Mouse (Mus musculus) midbrain, embryonic 15.5 days (tissue): Measurements from ENCODE around the gene Ifna16. TPM values are rescaled to one million over a fixed set of nuclear protein-coding genes. Genes with fewer than 3 reads are reported as not detected.

Experiments used
- ATAC-seq: fragments of 200-750 bp; cut with Nextera tagmentation; replicated peaks from 2 replicates; pipeline ENCODE4 v1.8.0; 2017; ENCODE audit warnings: moderate TSS enrichment
- H3K27ac ChIP-seq: fragments of 300-500 bp; sonication (generic); 2 replicates; pipeline ENCODE4 v1.5.1; 2015; ENCODE audit warnings: mild to moderate bottlenecking, inconsistent platforms
- H3K27me3 ChIP-seq: fragments of 300-500 bp; sonication (generic); replicated peaks from 2 replicates; pipeline ENCODE4 v1.6.1; 2015; ENCODE audit warnings: inconsistent platforms
- H3K36me3 ChIP-seq: fragments of 300-500 bp; sonication (generic); replicated peaks from 2 replicates; pipeline ENCODE4 v1.6.1; 2015; ENCODE audit warnings: inconsistent platforms
- H3K4me1 ChIP-seq: fragments of 300-500 bp; sonication (generic); 2 replicates; pipeline ENCODE4 v1.6.1; 2015; ENCODE audit warnings: inconsistent platforms
- H3K4me2 ChIP-seq: fragments of 300-500 bp; sonication (generic); 2 replicates; pipeline ENCODE4 v1.6.1; 2015; ENCODE audit warnings: inconsistent platforms, mild to moderate bottlenecking, moderate library complexity
- H3K4me3 ChIP-seq: fragments of 300-500 bp; sonication (generic); 2 replicates; pipeline ENCODE4 v1.5.1; 2015; ENCODE audit warnings: mild to moderate bottlenecking, inconsistent platforms
- H3K9ac ChIP-seq: fragments of 300-500 bp; sonication (generic); 2 replicates; pipeline ENCODE4 v1.6.1; 2015; ENCODE audit warnings: mild to moderate bottlenecking, inconsistent platforms
- H3K9me3 ChIP-seq: fragments of 300-500 bp; sonication (generic); 2 replicates; pipeline ENCODE4 v1.6.1; 2016; ENCODE audit warnings: inconsistent platforms
- WGBS: fragments of 180-500 bp; shearing (Covaris S2); methylation state at CpG from one replicate; pipeline ENCODE4 v1.1.7; 2015; ENCODE audit warnings: mixed read lengths; 5-methylcytosine and 5-hydroxymethylcytosine counted together
- polyA plus RNA-seq: library from polyadenylated mRNA; unstranded; fragments of >200 nt; fragmentation: Nextera tagmentation; extraction: Ambion mirVana; gene quantifications from 2 replicates; pipeline ENCODE4 v1.2.1, GENCODE M21; 2015

Gene Ifna16
- polyA plus RNA-seq, 1 experiment from 2014 or later = not detected

DNA sequence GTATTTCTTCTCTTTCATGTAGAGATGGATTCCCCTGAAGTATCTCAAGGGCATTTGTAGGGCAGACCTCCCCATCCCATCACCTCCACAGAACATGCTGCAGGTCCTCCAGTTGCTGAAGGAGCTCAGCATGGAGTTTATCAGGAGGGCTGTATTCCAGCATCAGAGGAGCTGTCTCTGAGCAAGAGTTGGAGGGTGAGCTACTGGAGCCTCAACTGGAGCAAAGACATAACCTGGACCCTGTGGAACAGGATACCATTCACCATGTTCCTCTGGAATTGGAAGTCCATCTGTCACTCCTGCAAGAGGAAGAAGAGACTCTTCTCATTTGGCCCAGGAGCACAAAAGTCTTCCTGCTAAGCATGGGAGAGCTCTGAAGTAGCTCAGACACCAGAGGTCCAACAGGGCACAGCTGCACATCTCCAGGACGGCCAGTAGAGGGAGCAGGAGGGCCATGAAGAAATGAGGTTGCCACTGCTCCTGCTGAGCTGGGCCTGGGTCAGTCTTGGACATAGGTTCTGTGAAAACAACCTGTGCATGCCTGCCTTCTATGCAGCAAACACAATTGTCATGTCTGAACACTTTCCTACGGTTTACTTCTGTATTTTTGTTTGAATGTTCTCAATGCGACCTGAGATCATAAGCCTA is 19.6 kb upstream of the Ifna16 start:
- no peak overlapping the region for H3K27ac ChIP-seq
- H3K27me3 ChIP-seq = no peaks in the 10 kb centered on the region
- H3K36me3 ChIP-seq = no peaks in the 10 kb centered on the region
- no peak overlapping the region for H3K4me3 ChIP-seq
- 23% methylated on average over 3 of the region's 3 CpGs for WGBS
- H3K9ac ChIP-seq = no peak overlapping the region
- H3K4me1 ChIP-seq = no peaks in the 10 kb centered on the region
- no peaks in the 10 kb centered on the region for H3K9me3 ChIP-seq
- ATAC-seq = peak; percentile 82
- H3K4me2 ChIP-seq = no peak overlapping the region

DNA sequence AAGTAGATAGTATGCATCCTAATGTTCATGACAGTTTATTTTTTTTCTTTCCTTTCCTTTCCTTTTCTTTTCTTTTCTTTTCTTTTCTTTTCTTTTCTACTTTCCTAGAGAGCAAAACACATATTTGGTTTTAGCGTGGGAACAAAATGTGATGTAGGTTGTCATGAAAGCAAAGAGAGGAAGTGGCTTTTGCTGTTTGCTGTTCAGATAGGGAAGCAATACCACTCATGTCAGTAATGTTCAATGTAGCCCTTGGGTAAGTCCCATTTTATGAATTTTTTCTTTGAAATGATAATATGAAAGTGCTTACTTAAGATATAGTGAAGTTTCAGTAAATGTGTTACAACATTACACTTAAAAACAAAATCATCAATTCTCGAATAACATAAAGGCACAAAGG is 16.7 kb upstream of the Ifna16 start:
- Histone ChIP-seq H3K4me3 (no peak overlapping the region), H3K9ac (no peak overlapping the region), H3K36me3 (no peaks in the 10 kb centered on the region), H3K27me3 (no peaks in the 10 kb centered on the region), H3K9me3 (no peaks in the 10 kb centered on the region), H3K27ac (no peak overlapping the region), H3K4me2 (no peak overlapping the region), H3K4me1 (no peaks in the 10 kb centered on the region)
- WGBS = 89% methylated on average over 2 of the region's 2 CpGs
- no peak for ATAC-seq

DNA sequence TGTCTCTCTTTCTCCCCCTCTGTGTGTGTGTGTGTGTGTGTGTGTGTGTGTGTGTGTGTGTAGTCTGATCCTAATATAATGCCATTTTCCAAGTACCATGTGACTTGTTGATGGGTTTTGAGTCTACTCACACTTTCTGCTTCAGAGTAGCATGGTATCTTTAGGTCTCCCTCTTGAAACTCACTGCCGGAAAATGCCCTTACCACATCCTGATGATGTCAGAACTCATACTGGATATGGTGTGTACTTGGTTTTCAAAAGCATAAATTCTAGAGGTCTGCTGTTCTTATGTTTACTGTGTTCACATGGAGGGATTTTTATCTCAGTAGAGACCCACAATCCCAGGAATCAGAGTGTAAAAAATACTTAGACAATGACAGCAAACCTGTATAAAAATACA is 15.8 kb upstream of the Ifna16 start:
- H3K4me1 ChIP-seq = no peaks in the 10 kb centered on the region
- H3K27me3 ChIP-seq = no peaks in the 10 kb centered on the region
- H3K9me3 ChIP-seq = no peaks in the 10 kb centered on the region
- no peak overlapping the region for H3K9ac ChIP-seq
- no peak overlapping the region for H3K4me2 ChIP-seq
- no peak overlapping the region for H3K27ac ChIP-seq
- H3K4me3 ChIP-seq = no peak overlapping the region
- WGBS = 93% methylated on average over 1 of the region's 1 CpGs
- ATAC-seq = no peak
- H3K36me3 ChIP-seq = no peaks in the 10 kb centered on the region

DNA sequence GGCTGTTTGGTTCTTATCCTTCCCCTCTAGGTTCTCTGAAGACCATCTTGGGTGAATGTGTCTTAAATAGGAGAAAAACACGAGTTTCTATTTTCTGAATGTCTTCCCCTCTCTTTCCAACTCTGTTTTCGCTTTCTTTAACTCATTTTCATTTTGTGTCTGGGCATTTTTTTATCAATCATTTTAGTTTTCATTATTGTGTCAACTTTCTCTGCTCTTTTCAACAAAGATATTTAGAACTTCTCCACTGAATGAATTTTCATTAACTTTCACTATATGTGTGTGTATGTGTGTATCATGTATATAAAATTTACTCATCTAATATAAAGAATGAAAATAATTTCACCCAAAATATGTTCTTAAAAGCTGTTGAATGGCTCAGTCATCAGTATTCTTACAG is 14.5 kb upstream of the Ifna16 start, which contains the start of gene Ifnab:
Ifnab (minus strand) TSS at position 101 of the 400 bp plus-strand sequence.
- Histone ChIP-seq H3K4me1 (no peaks in the 10 kb centered on the region), H3K9me3 (no peaks in the 10 kb centered on the region), H3K4me3 (no peak within 1 kb of the TSS), H3K36me3 (no peaks in the 10 kb centered on the region), H3K9ac (no peak within 1 kb of the TSS), H3K27ac (no peak within 1 kb of the TSS), H3K4me2 (no peak within 1 kb of the TSS), H3K27me3 (no peaks in the 10 kb centered on the region)
- WGBS = 69% methylated on average over 2 of the region's 2 CpGs
- ATAC-seq = no peak

DNA sequence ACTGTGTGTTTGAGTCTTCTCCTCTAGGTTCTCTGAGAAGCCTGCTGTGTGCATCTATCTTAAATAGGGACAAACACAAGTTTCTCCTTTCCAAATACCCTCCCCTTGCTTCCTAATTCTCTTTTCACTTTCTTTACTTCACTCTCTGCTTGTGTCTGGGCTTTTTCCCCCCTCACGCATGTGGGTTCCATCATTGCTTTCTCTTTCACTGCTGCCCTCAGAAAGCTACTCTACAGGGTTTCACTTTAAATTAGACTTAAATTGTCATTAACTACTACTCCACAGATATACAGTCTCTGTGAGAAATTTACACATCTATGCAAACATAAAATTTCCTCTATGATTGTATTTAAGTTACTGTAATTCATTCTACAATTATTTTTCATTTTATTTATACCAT is 7.1 kb upstream of the Ifna16 start, which contains the start of gene Ifna2:
Ifna2 (minus strand) TSS at position 101 of the 400 bp plus-strand sequence.
- H3K36me3 ChIP-seq = no peaks in the 10 kb centered on the region
- ATAC-seq = no peak
- no peaks in the 10 kb centered on the region for H3K4me1 ChIP-seq
- H3K4me2 ChIP-seq = no peak within 1 kb of the TSS
- H3K9ac ChIP-seq = no peak within 1 kb of the TSS
- WGBS = 94% methylated on average over 1 of the region's 1 CpGs
- H3K9me3 ChIP-seq = no peaks in the 10 kb centered on the region
- H3K27me3 ChIP-seq = no peaks in the 10 kb centered on the region
- H3K27ac ChIP-seq = no peak within 1 kb of the TSS
- H3K4me3 ChIP-seq = no peak within 1 kb of the TSS

DNA sequence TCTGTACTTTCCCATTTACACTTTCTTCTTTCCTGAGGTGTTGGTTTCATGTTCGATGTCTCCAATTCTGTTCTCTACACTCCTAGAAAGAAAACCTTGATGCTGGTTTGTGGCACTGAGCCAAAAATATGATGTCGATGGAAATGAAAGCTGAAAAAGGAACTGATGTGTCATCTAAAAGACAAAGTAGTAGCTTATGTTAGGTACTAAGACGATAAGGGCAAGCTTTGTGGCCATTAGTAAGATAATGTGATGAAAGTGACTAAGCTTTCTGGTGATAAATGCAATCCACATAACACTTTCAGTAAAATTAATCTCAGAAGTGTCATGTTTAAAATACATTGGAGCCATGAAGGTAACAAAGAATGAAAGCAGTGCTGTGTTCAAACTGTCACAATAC is 4.6 kb upstream of the Ifna16 start:
- Histone ChIP-seq H3K4me3 (no peak overlapping the region), H3K36me3 (no peaks in the 10 kb centered on the region), H3K4me2 (no peak overlapping the region), H3K27me3 (no peaks in the 10 kb centered on the region), H3K9ac (no peak overlapping the region), H3K27ac (no peak overlapping the region), H3K9me3 (no peaks in the 10 kb centered on the region), H3K4me1 (no peaks in the 10 kb centered on the region)
- WGBS = 75% methylated on average over 3 of the region's 3 CpGs
- no peak for ATAC-seq

DNA sequence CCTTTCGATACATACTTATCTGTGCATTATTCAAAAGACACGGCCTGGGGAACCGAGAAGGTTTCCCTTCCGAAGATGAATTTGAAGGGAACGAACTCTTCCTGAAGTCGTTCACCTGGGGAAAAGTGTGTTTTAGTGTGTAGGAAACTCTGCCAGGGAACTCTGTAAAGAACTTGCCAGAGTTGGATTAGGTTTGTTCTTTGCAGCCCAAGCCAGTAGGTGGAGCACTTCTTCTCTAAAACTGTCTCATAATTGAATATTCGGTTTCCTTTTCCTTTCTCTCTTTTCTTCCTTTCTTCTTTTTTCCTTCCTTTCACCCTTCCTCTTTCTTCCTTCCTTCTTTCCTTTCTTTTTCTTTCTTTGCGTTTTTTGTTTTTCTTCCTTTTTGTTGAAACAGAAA is 3.6 kb upstream of the Ifna16 start:
- no peak overlapping the region for H3K4me3 ChIP-seq
- no peaks in the 10 kb centered on the region for H3K4me1 ChIP-seq
- no peaks in the 10 kb centered on the region for H3K27me3 ChIP-seq
- H3K36me3 ChIP-seq = no peaks in the 10 kb centered on the region
- H3K9ac ChIP-seq = no peak overlapping the region
- WGBS = 48% methylated on average over 8 of the region's 8 CpGs
- no peak overlapping the region for H3K4me2 ChIP-seq
- no peak overlapping the region for H3K27ac ChIP-seq
- no peak for ATAC-seq
- no peaks in the 10 kb centered on the region for H3K9me3 ChIP-seq

DNA sequence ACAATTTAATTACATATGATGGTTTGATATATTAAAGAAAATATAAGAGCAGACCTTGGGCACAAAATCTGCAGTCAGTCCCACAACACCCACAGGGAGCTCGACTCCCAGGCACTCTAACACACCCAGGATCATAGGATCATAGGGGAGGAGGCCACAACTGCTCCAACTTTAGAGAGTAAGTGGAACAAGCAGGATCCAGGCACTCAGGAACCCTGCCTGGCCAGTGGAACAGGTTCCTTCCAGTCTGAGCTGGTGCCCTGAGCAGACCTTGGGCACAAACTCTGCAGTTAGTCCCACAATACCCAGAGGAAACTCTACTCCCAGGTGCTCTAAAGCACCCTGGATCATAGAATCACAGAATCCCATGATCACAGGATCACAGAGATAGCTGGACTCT is 21.3 kb downstream of the Ifna16 start:
- H3K27ac ChIP-seq = no peak overlapping the region
- 53% methylated on average over 1 of the region's 1 CpGs for WGBS
- ATAC-seq = no peak

DNA sequence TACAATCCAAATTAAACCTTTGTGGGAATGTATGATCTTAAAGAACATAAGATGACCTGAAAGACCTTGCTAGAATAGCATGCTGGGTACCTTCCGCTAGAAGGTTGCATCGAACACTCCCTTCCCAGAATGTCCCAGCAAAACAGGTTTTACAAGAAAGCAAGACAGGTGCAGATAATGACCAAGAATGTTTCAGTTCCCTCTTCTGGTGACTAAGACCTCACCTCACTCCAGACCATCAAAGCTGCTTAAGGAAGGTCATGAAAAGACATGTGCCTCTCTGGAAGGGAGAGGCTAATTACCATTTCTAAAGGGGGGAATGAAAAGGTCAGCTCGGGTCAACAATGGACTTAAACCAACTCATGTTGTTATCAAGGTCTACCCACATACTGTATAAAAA is 23.1 kb downstream of the Ifna16 start:
- H3K27me3 ChIP-seq = no peaks in the 10 kb centered on the region
- no peaks in the 10 kb centered on the region for H3K9me3 ChIP-seq
- no peak overlapping the region for H3K9ac ChIP-seq
- no peak overlapping the region for H3K4me2 ChIP-seq
- 65% methylated on average over 3 of the region's 3 CpGs for WGBS
- no peaks in the 10 kb centered on the region for H3K36me3 ChIP-seq
- no peak for ATAC-seq
- no peak overlapping the region for H3K4me3 ChIP-seq
- no peak overlapping the region for H3K27ac ChIP-seq
- no peaks in the 10 kb centered on the region for H3K4me1 ChIP-seq

More for the DNA sequence above, 21.3 kb downstream of the Ifna16 start:
- H3K4me1 ChIP-seq = no peaks in the 10 kb centered on the region
- no peak overlapping the region for H3K9ac ChIP-seq
- H3K4me3 ChIP-seq = no peak overlapping the region
- H3K27me3 ChIP-seq = no peaks in the 10 kb centered on the region
- H3K36me3 ChIP-seq = no peaks in the 10 kb centered on the region
- H3K4me2 ChIP-seq = no peak overlapping the region
- H3K9me3 ChIP-seq = no peaks in the 10 kb centered on the region

DNA sequence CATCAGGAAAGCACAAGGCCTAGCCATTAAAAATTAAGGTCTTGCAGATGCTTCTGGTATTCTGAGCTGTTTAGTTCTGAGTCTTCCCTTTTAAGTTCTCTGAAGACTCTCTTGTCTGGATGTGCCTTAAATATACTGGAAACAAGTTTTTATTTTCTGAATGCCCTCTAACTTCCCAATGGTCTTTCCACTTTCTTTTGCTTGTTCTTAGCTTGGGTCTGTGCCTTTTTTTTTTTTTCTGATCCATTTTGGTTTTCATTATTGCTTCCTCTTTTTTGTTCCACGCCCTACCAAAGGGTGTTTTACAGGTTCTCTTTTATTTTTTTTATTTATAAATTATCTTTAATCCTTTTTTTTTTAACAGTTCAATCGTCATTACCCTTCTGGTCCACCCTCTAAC is 32.4 kb downstream of the Ifna16 start, which contains the start of gene Ifna13:
Ifna13 (minus strand) TSS at position 101 of the 400 bp plus-strand sequence.
- Histone ChIP-seq H3K9ac (no peak within 1 kb of the TSS), H3K4me2 (no peak within 1 kb of the TSS), H3K9me3 (no peaks in the 10 kb centered on the region), H3K27me3 (no peaks in the 10 kb centered on the region), H3K36me3 (no peaks in the 10 kb centered on the region), H3K27ac (no peak within 1 kb of the TSS), H3K4me1 (no peaks in the 10 kb centered on the region), H3K4me3 (no peak within 1 kb of the TSS)
- 63% methylated on average over 2 of the region's 2 CpGs for whole genome bisulfite sequencing
- no peak for ATAC-seq

DNA sequence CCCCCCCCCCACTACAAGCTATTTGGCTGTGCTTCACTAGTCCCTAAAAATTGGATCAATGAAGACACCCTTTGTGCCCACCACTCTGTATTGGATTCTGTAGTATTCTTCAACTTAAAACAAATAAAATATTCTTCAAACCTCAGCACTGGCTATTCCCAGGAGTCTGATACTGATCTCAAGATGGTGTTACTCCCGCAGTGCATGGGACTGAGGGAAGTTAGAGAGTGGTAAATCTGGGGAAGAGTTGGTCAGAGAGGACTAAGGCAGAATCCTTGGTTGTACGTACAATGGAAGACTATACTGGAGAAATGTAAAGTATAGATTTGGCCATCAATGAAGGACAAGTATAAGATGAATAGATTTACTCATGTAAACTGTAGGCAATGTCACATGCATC is 34.2 kb downstream of the Ifna16 start:
- ATAC-seq = no peak
- Histone ChIP-seq H3K4me1 (no peaks in the 10 kb centered on the region), H3K27me3 (no peaks in the 10 kb centered on the region), H3K27ac (no peak overlapping the region), H3K36me3 (no peaks in the 10 kb centered on the region), H3K9me3 (no peaks in the 10 kb centered on the region), H3K4me2 (no peak overlapping the region), H3K4me3 (no peak overlapping the region), H3K9ac (no peak overlapping the region)
- whole genome bisulfite sequencing = 33% methylated on average over 2 of the region's 2 CpGs

DNA sequence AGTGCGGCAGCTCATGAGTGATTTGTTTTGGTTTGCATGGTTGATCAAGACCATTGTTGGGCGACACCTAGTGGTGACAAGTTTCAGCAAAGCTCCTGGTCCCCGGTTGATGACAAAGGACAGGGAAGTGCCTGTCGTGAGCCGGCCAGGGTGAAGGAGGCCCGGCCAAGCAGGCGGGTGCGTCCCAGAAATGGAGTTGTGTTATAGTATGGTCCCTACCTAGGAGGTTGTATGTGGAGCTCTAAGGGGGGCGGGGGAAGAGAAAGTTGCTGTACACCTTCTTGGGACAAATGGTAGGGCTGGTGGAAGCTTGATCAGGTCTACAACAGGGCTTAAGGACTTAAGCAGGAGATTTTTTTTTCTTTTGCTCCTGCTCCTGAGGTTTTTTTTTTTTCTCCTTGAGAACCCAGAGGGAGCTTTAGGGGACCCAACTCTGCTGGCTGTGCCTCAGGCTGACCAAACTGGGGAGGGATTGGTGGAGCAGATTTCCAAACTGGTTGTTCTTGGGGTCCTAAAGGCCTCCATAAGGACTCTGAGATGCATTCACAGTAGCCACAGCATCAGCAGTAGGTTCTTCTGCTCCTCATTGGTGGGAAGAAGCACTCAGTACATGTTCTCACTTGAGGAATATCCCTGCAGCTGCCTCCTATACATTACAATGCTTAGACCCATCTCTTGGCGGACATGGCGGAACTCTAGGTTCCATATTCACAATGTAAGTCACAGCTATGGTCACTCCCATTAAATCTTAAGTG is 35.5 kb downstream of the Ifna16 start:
- H3K36me3 ChIP-seq = no peaks in the 10 kb centered on the region
- 9% methylated on average over 11 of the region's 11 CpGs for WGBS
- H3K27me3 ChIP-seq = no peaks in the 10 kb centered on the region
- peak overlapping the region; percentile 39 for H3K4me2 ChIP-seq
- H3K4me3 ChIP-seq = peak overlapping the region; percentile 18; the same call in 1 of the 2 replicates
- H3K4me1 ChIP-seq = no peaks in the 10 kb centered on the region
- ATAC-seq = peak; percentile 95
- H3K27ac ChIP-seq = no peak overlapping the region
- H3K9ac ChIP-seq = no peak overlapping the region
- no peaks in the 10 kb centered on the region for H3K9me3 ChIP-seq

DNA sequence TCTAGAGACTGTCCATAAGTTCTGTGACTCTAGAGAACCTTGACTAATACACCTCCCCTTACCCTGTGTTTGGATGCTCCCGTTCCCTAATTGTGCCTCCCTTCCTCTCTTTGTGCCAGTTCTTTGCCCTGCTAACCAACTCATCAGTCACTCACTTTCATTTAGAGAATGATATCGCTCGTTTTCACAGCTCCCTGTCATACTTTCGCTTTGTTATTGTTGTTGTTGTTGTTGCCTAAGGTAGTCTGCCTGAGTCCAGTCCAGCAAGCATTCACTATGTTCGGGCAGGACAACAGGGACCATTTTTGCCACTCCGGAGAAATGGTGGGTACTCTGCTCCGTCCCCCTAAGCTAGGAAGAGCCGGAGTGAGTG is 36.0 kb downstream of the Ifna16 start:
- Histone ChIP-seq H3K27ac (no peak overlapping the region), H3K4me3 (peak overlapping the region; percentile 18; the same call in 1 of the 2 replicates), H3K9ac (no peak overlapping the region), H3K4me2 (peak overlapping the region; percentile 39), H3K4me1 (no peaks in the 10 kb centered on the region), H3K27me3 (no peaks in the 10 kb centered on the region), H3K36me3 (no peaks in the 10 kb centered on the region), H3K9me3 (no peaks in the 10 kb centered on the region)
- WGBS = 65% methylated on average over 8 of the region's 8 CpGs
- no peak for ATAC-seq
